Mouse (Mus musculus) adipose tissue, adult 10 weeks (tissue): ENCODE results near the gene Entpd5. TPM values are rescaled to one million over a fixed set of nuclear protein-coding genes. Genes with fewer than 3 reads are reported as not detected.

Experiments used
- polyA plus RNA-seq: library from polyadenylated mRNA; stranded (reverse); fragments of 350-450 nt; fragmentation: Illumina TruSeq; extraction: RNeasy Lipid Tissue Mini Kit (QIAGEN cat#74804); gene quantifications from one replicate; pipeline ENCODE4 v1.2.3, GENCODE M21; 2014; ENCODE audit warnings: low read depth, low replicate concordance

Entpd5 gene
- 31.1 TPM for polyA plus RNA-seq

DNA sequence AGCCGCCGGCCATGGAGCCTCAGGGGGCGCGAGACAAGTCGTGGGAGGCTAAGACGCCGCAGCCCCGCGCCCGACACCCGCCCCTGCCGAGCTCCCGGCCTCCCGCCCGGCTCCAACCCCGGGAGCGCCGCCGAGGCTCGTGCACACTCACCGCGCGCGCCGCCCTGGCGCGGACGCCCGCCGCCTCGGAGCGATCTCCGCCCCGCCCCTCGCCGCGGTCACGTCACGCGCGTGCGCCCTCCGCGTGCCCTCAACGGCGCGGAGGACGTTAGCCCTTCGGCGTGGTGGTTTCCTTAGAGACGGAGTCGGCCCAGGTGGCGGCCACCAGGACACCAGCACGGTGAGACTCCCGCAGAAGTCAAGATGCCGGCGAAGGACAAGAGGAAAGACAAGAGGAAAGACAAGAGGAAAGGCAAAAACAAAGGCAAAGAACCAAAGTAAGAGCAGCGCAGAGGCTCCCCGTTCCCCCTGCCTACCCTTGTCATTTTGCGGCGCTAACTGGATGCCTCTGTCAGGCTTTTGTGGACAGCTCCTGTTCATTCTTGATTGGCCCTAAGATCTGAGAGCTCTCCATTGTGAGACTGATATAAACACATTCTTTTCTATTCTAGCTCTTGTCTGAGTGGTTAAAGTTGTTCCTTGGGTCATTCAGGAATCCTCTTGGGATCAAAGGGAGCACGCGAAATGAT, at the start of gene Entpd5, which contains the start of gene Bbof1:
TSS of gene Entpd5 (minus strand) at position 211 of the 689 bp plus-strand sequence.
TSS of gene Bbof1 (plus strand) at position 253 of the 689 bp plus-strand sequence.

DNA sequence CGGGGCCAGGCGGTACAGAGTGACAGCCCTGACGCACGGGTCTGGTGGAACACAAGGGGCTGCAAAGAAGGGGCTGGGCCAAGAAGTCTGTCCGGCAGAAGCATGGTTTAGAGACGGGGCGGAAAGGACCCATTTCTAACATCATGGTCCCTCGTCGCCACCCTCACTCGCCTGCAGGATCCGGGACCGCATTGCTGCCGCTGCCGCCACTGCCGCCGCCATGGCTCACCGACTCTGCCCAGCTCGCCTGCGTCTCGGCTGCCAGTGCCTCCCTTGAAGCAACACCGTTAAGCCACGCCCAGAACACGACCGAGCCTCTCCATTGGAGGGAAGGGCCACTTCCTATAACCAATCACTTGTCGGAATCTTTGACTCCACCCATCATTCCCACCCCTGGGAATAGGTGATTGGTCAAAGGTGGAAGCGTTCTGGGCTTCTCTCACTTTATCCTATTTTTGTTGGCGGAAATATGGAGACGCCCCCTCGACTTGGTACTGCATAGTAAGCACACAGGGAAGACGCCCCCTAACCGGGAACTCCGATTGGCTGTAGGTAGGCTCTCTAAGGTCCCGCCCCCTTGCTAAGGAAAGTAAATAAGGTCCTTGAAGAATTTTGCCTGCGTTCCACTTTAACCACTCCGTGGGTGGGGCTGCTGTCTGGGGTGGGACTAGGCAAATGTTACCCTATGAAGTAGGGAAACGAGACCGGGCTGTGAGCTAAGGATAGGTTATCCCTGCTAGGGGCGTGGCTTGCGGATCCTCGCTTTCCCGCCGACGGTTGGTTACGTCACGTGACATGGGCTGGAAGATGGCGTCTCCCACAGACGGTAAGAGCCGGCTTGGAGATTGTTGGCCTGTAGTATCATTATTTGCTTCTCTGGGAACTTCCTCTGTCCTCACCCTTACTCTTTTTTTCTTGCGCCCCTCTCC, 42.2 kb upstream of the Entpd5 start, which contains the start of the genes Aldh6a1 and Lin52:
TSS of gene Aldh6a1 (minus strand) at position 287 of the 929 bp plus-strand sequence.
TSS of gene Lin52 (plus strand) at position 705 of the 929 bp plus-strand sequence.

DNA sequence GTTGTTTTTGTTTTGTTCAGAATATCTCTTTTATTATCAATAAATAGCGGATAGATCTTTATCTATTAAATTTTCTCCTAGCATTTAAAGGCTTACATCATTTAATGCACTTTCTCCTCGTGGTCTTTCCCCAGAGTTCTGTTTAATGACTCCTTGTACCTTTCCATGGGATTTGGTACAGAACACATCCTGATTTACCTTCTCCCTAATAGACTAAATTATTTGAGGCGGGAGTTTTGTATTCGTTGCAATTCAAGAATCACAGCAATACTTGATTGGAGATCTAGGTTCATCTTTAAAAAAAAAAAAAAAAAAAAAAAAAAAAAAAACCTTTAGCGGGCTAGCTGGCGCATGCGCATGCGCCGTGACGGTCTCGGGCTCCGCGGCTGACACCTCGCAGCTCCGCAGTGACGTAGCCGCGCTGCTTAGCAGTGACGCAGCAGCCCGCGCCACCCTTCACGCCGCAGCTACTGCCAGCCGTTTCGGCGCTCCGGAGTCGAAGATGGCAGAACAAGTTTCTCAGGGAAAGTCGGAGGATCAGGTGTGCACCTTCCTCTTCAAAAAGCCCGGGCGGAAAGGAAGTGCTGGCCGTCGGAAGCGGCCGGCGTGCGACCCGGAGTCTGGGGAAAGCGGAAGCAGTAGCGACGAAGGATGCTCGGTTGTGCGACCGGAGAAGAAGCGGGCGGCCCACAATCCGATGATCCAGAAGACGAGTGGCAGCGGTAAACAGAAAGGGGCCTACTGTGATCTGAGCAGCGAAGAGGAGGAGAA, 8.2 kb upstream of the Entpd5 start, which contains the start of gene Rnf113a2:
TSS of gene Rnf113a2 (plus strand) at position 363 of the 771 bp plus-strand sequence.

DNA sequence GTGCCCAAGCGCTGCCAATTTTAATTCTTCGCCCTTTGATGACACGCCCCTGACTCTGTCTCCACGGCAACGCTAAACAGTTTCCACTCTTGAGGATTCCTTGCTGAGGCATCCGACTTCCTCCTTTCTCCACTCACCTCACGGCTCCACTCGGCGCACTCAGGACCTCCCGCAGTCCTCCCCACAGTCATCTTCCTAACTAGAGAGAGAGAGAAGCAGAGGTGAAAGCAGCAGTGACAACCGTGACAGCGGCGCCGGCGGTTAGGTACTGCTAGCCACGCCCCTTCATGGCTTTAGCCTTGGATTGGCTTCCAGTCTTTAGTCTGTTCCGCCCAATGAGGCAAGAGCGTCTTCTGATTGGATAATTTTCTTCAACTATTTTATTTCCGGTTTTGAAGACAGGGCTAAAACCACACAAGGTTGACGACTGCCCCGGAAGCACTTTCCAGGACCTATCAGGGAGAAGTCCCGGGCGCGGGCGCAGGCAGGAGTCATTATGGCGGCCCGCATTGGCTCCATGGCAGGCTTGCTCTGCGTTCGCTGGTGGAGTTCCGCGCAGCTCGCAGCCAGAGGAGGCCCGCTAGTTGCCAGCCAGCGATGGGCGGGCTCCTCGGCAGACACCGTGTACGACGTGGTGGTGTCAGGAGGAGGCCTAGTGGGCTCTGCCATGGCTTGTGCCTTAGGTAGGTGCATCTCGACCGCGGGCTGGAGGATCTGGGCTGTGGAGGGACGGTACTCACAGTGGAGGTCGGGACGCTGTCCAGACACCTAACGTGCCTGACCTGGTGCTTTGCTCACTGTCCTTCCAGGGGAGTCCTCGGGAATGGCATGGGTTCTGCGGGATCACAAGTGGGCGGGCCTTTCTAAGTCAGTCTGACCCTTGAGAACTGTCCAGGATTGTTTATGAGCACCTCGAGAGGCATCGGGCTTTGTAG, 47.0 kb downstream of the Entpd5 start, which contains the start of the genes Coq6 and Fam161b:
TSS of gene Coq6 (plus strand) at position 103 of the 935 bp plus-strand sequence.
TSS of gene Fam161b (minus strand) at position 279 of the 935 bp plus-strand sequence.

Other genes with a start within 250 kb of the Entpd5 start
- 13.1 TPM for gene Elmsan1, start 190.1 kb downstream of the Entpd5 start, polyA plus RNA-seq
- gene Ptgr2, start 123.8 kb downstream of the Entpd5 start, polyA plus RNA-seq: 60.9 TPM
- 34.4 TPM for gene Zfp410, start 92.2 kb downstream of the Entpd5 start, polyA plus RNA-seq
- gene Coq6, start 47.4 kb downstream of the Entpd5 start, polyA plus RNA-seq: 23.9 TPM
- 3.2 TPM for gene Fam161b, start 47.2 kb downstream of the Entpd5 start, polyA plus RNA-seq
- 5.8 TPM for gene Bbof1, start within 50 bp of the Entpd5 start, polyA plus RNA-seq
- gene Rnf113a2, start 8.2 kb upstream of the Entpd5 start, polyA plus RNA-seq: 20.3 TPM
- 353 TPM for gene Aldh6a1, start 42.0 kb upstream of the Entpd5 start, polyA plus RNA-seq
- 15.7 TPM for gene Lin52, start 42.4 kb upstream of the Entpd5 start, polyA plus RNA-seq
- not detected for gene Vsx2, start 160.7 kb upstream of the Entpd5 start, polyA plus RNA-seq
- gene Abcd4, start 208.4 kb upstream of the Entpd5 start, polyA plus RNA-seq: 13.2 TPM
- gene Vrtn, start 232.0 kb upstream of the Entpd5 start, polyA plus RNA-seq: not detected